Mouse (Mus musculus): Measurements from ENCODE around the gene Nkx2-3.

The Nkx2-3 gene

GRCm38 (mm10) chr19:43618505-43619030, 6.4 kb downstream of the Nkx2-3 start:
- no peak for DNase-seq (ENCODE audit: low read depth, low spot score)

DNA sequence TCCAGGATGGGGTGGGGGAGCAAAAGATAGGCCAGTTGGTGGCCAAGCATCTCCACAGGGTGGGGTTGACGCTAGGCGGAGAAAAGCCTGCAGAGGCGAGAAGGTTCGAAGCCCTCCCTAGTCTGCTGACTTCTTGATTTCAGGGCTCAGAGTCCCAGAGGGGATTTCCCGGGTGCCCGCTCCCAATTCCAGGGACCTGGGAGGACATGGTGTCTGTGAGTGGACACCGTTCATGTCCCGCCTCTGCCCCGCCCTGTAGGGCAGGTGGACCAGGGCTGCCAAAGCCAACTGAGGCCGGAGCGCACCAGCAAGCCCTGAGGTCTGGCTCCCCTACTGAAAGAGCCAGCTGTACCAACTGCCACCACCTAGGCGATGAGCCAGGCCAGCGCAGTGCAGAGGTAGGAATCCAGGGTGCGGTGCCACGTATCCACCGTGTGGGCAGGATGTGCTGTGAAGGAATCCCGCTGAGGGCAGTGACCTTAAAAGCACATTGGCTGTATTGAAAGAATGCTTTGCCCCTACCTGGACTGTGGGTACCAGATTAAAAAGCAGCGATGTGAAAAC, 7.9 kb downstream of the Nkx2-3 start:
- DNase-seq (ENCODE audit: low read depth, low spot score): no peak

DNA sequence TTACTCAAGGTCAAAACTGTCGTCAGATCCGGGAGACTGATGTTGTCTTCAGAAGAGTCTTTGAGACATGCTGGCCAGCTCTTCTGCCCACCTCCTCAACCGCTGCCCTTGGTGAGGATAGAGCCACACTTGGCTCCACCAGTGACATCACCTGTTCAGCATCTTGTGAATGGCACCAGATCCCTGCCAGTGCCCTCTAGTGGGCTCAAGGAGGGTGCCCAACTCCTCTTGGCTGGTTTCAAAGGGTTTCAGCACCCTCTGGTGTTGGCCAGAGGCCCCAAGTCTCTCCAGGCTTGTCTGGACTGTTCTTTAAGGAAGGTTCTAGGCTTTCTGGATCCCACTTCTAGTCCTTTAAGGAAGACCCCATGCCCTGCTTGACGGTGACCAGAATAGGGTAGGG, 11.8 kb downstream of the Nkx2-3 start:
- DNase-seq (ENCODE audit: low read depth, low spot score): no peak

- DNase-seq (ENCODE audit: low read depth, low spot score): no peak
Measured at GRCm38 (mm10) chr19:43626160-43626559, 14.0 kb downstream of the Nkx2-3 start.

DNA sequence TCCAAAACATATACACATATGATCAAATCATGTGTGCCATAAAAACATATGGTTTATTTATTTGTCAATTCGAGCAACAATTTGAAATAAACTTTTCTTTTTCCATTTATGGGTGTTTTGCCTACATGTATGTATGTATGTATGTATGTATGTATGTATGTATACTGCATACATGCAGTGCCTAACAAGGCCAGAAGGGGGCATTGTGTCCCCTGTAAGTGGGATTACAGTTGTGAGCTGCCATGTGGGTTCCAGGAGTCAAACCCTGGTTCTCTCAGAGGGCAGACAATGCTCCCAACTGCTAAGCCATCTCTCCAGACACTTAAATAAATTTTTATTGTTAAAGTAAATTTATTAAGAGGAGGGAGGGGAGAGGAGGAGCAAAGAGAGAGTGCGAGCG, 15.2 kb downstream of the Nkx2-3 start:
- DNase-seq (ENCODE audit: low read depth, low spot score): no peak

GRCm38 (mm10) chr19:43629088-43629487, 17.0 kb downstream of the Nkx2-3 start:
- DNase-seq (ENCODE audit: low read depth, low spot score): no peak

- DNase-seq (ENCODE audit: low read depth, low spot score): peak; percentile 83
Measured at GRCm38 (mm10) chr19:43630466-43631251, 18.5 kb downstream of the Nkx2-3 start.

- no peak for DNase-seq (ENCODE audit: low read depth, low spot score)
Measured at GRCm38 (mm10) chr19:43641833-43642232, 29.7 kb downstream of the Nkx2-3 start.

- no peak for DNase-seq (ENCODE audit: low read depth, low spot score)
Measured at GRCm38 (mm10) chr19:43642843-43643242, 30.7 kb downstream of the Nkx2-3 start.

- DNase-seq (ENCODE audit: low read depth, low spot score): no peak
Measured at GRCm38 (mm10) chr19:43645508-43645907, 33.4 kb downstream of the Nkx2-3 start.

- no peak for DNase-seq (ENCODE audit: low read depth, low spot score)
Measured at GRCm38 (mm10) chr19:43646852-43647251, 34.7 kb downstream of the Nkx2-3 start.

- DNase-seq (ENCODE audit: low read depth, low spot score): no peak
Measured at GRCm38 (mm10) chr19:43647261-43647660, 35.1 kb downstream of the Nkx2-3 start.

GRCm38 (mm10) chr19:43648343-43648742, 36.2 kb downstream of the Nkx2-3 start:
- DNase-seq (ENCODE audit: low read depth, low spot score): no peak

DNA sequence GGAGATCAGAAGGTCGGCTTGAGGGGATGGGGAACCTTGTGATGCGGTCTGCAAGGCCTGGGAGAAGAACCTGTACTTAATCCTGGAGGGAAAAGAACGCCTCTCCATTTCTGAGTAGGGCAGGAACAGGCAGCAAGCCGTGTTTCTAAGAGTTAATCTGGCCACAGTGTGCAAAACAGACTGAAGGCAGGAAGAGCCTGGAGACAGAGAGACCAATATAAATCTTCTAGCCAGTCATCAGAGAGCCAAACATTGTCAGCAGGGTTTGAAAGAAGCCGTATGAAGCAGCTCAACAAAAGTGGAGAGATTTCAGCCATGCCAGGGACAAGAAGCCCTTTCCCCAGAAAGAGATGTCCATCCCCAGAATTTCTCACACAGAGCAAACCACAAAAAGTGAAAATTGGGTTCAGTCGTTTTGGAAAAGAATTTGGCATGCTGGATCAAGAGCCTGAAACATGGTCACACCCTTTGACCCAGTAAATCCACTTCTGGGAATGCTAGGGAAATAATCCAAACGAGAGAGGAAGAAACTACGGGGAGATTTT, 39.2 kb downstream of the Nkx2-3 start:
- DNase-seq (ENCODE audit: low read depth, low spot score): no peak

DNA sequence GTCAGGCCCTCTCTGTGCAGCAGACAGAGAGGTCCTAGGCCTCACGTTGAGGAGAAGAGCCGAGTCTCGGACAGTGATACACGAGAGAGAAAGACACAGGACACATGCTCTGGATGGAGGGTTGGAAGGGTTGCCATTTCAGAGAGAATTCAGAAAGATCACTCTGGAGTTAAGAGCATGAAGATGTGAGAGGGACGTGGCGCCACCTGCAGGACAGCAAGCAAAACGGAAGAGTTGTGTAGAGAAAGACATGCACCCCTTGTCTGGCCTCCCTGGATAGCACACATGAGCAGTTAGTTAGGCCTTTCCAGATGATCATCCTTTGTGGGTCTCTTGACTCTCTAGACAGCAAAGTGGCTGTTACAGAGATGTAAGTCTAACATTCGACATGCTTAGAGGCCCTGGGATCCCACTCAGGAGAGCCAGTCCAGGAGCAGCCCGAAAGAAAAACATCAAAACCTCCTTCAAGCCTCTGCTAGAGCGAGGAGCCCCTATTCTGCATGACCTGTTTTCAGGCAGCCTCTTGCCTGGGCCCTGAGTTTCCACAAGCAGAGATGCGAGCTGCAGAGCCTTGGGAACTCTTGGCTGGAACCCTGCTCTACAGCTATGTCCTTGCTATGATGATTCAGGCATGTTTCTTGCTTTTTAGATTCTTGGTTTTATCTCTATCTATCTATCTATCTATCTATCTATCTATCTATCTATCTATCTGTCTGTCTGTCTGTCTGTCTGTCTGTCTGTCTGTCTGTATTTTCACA, 43.8 kb downstream of the Nkx2-3 start:
- DNase-seq (ENCODE audit: low read depth, low spot score): no peak

DNA sequence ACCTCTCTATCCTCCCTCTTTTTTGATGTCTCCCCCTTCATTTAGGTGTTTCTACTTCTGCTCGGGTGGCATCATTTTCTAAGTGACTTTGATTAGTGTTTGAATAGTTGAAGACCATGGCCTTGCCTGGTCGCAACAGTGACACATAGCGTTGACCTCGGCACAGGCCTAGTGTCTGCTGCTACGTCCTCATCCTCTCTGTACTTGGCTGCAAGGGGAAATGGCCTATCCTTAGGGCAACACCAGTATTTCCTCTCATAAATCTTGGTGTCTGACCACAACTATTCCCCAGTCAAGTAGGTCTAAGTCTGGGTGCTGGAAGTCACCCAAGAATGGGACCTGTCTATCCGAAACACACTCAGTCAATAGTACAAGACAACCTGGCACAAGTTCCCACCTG, 47.5 kb downstream of the Nkx2-3 start:
- DNase-seq (ENCODE audit: low read depth, low spot score): no peak

GRCm38 (mm10) chr19:43660774-43661173, 48.6 kb downstream of the Nkx2-3 start:
- no peak for DNase-seq (ENCODE audit: low read depth, low spot score)

- no peak for DNase-seq (ENCODE audit: low read depth, low spot score)
Measured at GRCm38 (mm10) chr19:43662176-43662967, 50.2 kb downstream of the Nkx2-3 start.

GRCm38 (mm10) chr19:43663471-43663870, 51.3 kb downstream of the Nkx2-3 start:
- no peak for DNase-seq (ENCODE audit: low read depth, low spot score)
